Mouse (Mus musculus): ENCODE measurements around the gene Ppm1l. TPM values are rescaled to one million over a fixed set of nuclear protein-coding genes. Genes with fewer than 3 reads are reported as not detected.

Gene Ppm1l
- polyA plus RNA-seq, 1 experiment from 2014 or later: 23.8 TPM

DNA sequence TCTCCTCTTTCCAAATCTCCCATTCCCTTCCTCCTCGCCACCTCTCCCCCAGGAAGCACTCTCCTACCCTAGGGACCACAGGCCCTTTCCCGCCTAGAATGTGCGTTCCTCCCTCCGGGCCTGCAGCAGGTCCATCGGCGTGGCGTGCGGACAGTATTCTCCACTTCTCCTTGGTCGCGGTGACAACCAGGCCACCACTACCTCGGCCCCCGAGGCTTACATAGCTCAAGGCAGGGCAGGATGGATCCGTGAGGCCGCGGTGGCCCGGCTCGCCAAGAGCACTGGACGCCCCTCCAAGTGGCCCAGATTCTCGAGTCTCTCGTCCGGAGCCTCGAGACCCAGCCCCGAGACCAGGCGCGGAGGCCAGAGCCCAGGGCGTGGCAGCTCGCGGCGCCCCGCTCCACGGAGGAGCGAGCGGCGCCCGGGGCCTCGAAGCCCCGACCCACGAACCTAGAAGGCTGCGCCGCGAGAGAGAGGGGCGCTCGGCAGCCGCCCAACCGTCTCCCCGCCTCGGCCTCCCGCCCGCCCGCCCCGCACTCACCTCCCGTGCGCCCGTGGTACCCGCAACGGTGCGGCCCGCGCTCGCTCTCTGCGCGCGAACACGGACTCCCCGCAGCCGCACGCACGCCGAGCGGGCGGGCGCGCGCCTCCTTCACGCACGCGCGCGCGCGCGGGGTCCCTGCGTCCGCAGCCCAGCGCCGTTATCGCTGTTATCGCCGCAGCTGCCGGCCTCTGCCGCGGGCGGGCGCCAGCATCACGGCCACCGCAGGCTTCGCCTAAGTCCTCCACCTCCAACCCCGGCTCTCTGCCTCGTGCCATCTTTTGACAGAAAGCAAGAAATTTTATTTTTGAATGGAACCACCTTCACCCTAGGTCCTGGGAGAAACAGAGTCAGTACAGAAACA is 281.9 kb downstream of the Ppm1l start, which contains the start of gene B3galnt1:
TSS of gene B3galnt1 (minus strand) at position 700 of the 905 bp plus-strand sequence.
- Histone ChIP-seq H3K27me3 (0 out of 2 replicates have a peak, but pooled peaks cover 8% of the 10 kb centered on the region), H3K36me3 (no peaks in the 10 kb centered on the region), H3K9ac (replicated peaks) (peak within 1 kb of the TSS; percentile 86), H3K27ac (peak within 1 kb of the TSS; percentile 79), H3K4me3 (replicated peaks) (peak within 1 kb of the TSS; percentile 81), H3K9me3 (no peaks in the 10 kb centered on the region), H3K4me2 (replicated peaks) (peak within 1 kb of the TSS; percentile 71), H3K4me1 (replicated peaks) (peaks cover 46% of the 10 kb centered on the region)
- ATAC-seq: peak; percentile 92
- WGBS: under 1% methylated on average over 75 of the region's 99 CpGs

DNA sequence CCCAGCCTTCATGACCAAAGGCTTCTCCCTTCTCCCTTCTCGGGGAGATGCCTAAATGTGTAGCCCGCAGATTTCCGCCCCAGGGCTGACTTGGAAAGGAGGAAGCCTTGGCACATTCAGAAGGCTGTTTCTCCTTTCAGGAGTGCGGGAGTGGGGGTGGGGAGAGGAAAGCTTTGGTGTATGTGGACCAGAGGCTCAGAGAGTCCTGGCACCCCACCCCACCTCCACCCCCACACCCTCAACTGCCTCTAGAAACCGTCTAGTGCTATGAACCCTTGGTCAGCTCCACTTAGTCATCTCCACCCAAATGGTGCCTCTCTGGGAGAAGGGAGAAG is 282.5 kb downstream of the Ppm1l start:
- ATAC-seq: peak; percentile 51
- Histone ChIP-seq H3K9me3 (no peaks in the 10 kb centered on the region), H3K4me1 (replicated peaks) (peaks cover 44% of the 10 kb centered on the region), H3K27ac (peak overlapping the region; percentile 79; the same call in 1 of the 2 replicates), H3K27me3 (0 out of 2 replicates have a peak, but pooled peaks cover 8% of the 10 kb centered on the region), H3K4me3 (replicated peaks) (peak overlapping the region; percentile 81), H3K4me2 (replicated peaks) (peak overlapping the region; percentile 71), H3K36me3 (no peaks in the 10 kb centered on the region), H3K9ac (replicated peaks) (peak overlapping the region; percentile 86)
- WGBS: 17% methylated on average over 5 of the region's 5 CpGs

DNA sequence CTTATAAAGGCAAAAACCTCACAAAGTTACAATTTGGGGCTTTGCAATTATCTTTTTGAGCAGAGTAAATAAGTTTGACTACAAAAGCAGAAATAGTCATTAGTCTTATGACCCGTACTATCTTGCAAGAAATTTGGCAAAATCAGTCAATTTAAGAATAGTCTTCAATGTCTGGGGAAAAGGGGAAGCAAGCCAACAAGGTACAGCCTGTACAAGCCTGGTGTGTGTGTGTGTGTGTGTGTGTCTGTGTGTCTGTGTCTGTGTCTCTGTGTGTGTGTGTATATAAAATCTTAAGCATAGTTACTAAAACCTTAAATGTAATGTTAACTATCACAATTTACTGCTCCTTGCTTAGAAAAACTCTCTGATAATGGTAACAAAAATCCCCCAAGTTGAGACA is 290.3 kb downstream of the Ppm1l start:
- Histone ChIP-seq H3K4me3 (replicated peaks) (no peak overlapping the region), H3K27me3 (no peaks in the 10 kb centered on the region), H3K4me2 (replicated peaks) (no peak overlapping the region), H3K9ac (replicated peaks) (no peak overlapping the region), H3K36me3 (no peaks in the 10 kb centered on the region), H3K27ac (no peak overlapping the region), H3K4me1 (replicated peaks) (no peaks in the 10 kb centered on the region), H3K9me3 (no peaks in the 10 kb centered on the region)
- 91% methylated on average over 1 of the region's 1 CpGs for WGBS
- no peak for ATAC-seq

DNA sequence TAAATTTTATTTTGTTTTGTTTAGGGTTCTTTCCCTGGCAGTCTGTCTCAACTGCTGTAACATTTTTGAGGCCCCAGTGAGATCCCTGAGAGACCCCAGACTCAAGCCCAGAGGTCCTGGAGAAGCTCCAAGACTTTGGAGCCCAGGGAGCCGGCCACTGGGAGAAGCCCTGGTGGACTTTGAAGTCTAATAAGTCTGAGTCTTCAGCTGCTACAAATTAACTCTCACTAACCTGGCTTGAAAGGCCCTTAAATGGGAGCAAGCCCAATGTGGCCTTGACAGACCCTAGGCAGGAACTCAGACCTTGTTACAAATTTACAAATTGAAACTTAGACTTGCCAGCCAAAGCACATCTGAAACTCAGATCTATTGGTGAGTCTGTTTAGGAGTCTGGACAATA is 290.8 kb downstream of the Ppm1l start:
- 68% methylated on average over 1 of the region's 1 CpGs for WGBS
- ATAC-seq: no peak
- H3K4me2 ChIP-seq (replicated peaks): no peak overlapping the region

DNA sequence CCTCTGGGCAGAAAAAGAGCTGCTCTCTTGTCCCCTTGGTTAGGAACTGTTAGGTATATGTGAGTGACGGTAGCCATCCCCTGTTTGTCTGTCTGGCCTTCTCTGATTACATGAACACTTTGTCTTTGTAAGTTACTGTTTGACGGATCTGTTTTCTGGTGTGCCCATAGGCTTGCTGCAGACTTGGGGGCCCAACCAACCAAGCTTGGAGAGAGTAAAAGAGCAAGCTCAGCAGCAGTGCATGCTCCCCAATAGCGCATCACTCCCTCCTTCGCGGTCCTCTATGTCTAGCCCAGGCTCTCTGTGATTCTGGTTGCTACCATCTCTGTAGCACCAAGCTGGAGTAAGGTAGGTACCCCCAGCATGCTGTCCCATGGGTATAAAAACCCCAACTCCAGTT is 291.2 kb downstream of the Ppm1l start:
- WGBS: 91% methylated on average over 5 of the region's 5 CpGs

More for the DNA sequence above, 290.8 kb downstream of the Ppm1l start:
- Histone ChIP-seq H3K4me3 (replicated peaks) (no peak overlapping the region), H3K4me1 (replicated peaks) (no peaks in the 10 kb centered on the region), H3K27me3 (no peaks in the 10 kb centered on the region), H3K27ac (no peak overlapping the region), H3K36me3 (no peaks in the 10 kb centered on the region), H3K9me3 (no peaks in the 10 kb centered on the region; the same call in 1 of the 2 replicates), H3K9ac (replicated peaks) (no peak overlapping the region)

More for the DNA sequence above, 291.2 kb downstream of the Ppm1l start:
- H3K36me3 ChIP-seq: no peaks in the 10 kb centered on the region
- H3K9me3 ChIP-seq: no peaks in the 10 kb centered on the region; the same call in 1 of the 2 replicates
- no peak overlapping the region for H3K9ac ChIP-seq (replicated peaks)
- no peaks in the 10 kb centered on the region for H3K27me3 ChIP-seq
- no peak overlapping the region for H3K27ac ChIP-seq
- no peak overlapping the region for H3K4me2 ChIP-seq (replicated peaks)
- ATAC-seq: no peak
- no peak overlapping the region for H3K4me3 ChIP-seq (replicated peaks)
- H3K4me1 ChIP-seq (replicated peaks): no peaks in the 10 kb centered on the region

Other genes starting within 250 kb of the Ppm1l start
- gene Kpna4, start 189.7 kb upstream of the Ppm1l start, polyA plus RNA-seq (2015; fragmentation: Nextera tagmentation; extraction: Ambion mirVana): 35.4 and 38.6 TPM in 2 replicates
- not detected in 2 replicates for gene Arl14, start 94.4 kb upstream of the Ppm1l start, polyA plus RNA-seq (2015; fragmentation: Nextera tagmentation; extraction: Ambion mirVana)

Data from midbrain, embryonic 13.5 days (tissue).